Mouse (Mus musculus) heart, embryonic 16.5 days (tissue): Measurements from ENCODE around the gene Pcnt. TPM values are rescaled to one million over a fixed set of nuclear protein-coding genes. Genes with fewer than 3 reads are reported as not detected.

Experiments used
- ATAC-seq: fragments of 200-750 bp; cut with Nextera tagmentation; replicated peaks from 2 replicates; pipeline ENCODE4 v1.8.0; 2017; ENCODE audit warnings: moderate number of reproducible peaks; ENCODE audit not compliant: insufficient read depth, low FRiP score; ENCODE audit errors: extremely low read depth
- H3K27ac ChIP-seq: fragments of 300-500 bp; sonication (generic); 2 replicates; pipeline ENCODE4 v1.5.1; 2014; ENCODE audit warnings: mild to moderate bottlenecking, low read length, control low read depth, moderate library complexity
- H3K27me3 ChIP-seq: fragments of 300-500 bp; sonication (generic); 2 replicates; pipeline ENCODE4 v1.6.1; 2014; ENCODE audit warnings: low read length, mixed read lengths; ENCODE audit not compliant: control insufficient read depth, insufficient read depth
- H3K36me3 ChIP-seq: fragments of 300-500 bp; sonication (generic); 2 replicates; pipeline ENCODE4 v1.6.1; 2014; ENCODE audit not compliant: control insufficient read depth, insufficient read depth
- H3K4me1 ChIP-seq: fragments of 300-500 bp; sonication (generic); 2 replicates; pipeline ENCODE4 v1.6.1; 2014; ENCODE audit warnings: low read length, mixed read lengths; ENCODE audit not compliant: control insufficient read depth, insufficient read depth
- H3K4me2 ChIP-seq: fragments of 300-500 bp; sonication (generic); 2 replicates; pipeline ENCODE4 v1.6.1; 2014; ENCODE audit warnings: low read depth, mild to moderate bottlenecking, control low read depth, low read length
- H3K4me3 ChIP-seq: fragments of 300-500 bp; sonication (generic); 2 replicates; pipeline ENCODE4 v1.5.1; 2014; ENCODE audit warnings: mild to moderate bottlenecking, control low read depth, low read length
- H3K9ac ChIP-seq: fragments of 300-500 bp; sonication (generic); 2 replicates; pipeline ENCODE4 v1.6.1; 2014; ENCODE audit warnings: low read length, control low read depth
- H3K9me3 ChIP-seq: fragments of 300-500 bp; sonication (generic); replicated peaks from 2 replicates; pipeline ENCODE4 v1.6.1; 2016; ENCODE audit warnings: low read length; ENCODE audit not compliant: control insufficient read depth
- WGBS: fragments of 180-500 bp; shearing (Covaris S2); extraction: QIAGEN DNeasy Blood & Tissue Kit; methylation state at CpG from one replicate; pipeline ENCODE4 v1.1.7; 2014; 5-methylcytosine and 5-hydroxymethylcytosine counted together
- polyA plus RNA-seq: library from polyadenylated mRNA; unstranded; fragments of >200 nt; fragmentation: Nextera tagmentation; extraction: Ambion mirVana; gene quantifications from 2 replicates; pipeline ENCODE4 v1.2.1, GENCODE M21; 2015

Pcnt gene
- polyA plus RNA-seq, 1 experiment from 2014 or later: 12.9 TPM

- Histone ChIP-seq H3K9ac (peak overlapping the region; percentile 96), H3K27ac (peak overlapping the region; percentile 75)
Measured at GRCm38 (mm10) chr10:76346043-76346491, 96.5 kb downstream of the Pcnt start.

DNA sequence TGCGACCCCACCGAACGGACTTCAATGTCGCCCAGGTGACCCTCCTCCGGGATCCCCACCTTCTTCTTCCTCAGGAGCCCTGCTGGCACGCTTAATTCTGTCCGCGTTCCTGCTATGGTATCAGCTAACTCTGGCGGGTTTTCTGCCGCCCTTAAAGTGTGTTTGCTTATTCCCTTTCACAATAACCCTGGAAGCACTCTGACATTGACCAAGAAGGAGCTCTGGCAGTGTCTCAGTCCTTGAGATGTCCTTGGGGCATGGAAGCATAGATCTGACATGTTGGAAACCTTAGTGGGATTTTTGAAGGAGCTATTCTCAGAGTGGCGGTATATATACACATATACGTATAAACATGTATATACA, 97.1 kb downstream of the Pcnt start:
- WGBS: 3% methylated on average over 12 of the region's 12 CpGs
- peak overlapping the region; percentile 91 for H3K4me3 ChIP-seq
- peak; percentile 16 for ATAC-seq

More at GRCm38 (mm10) chr10:76346043-76346491, 96.5 kb downstream of the Pcnt start:
- ATAC-seq: no peak
- H3K9me3 ChIP-seq: no peaks in the 10 kb centered on the region
- H3K27me3 ChIP-seq: no peaks in the 10 kb centered on the region
- peak overlapping the region; percentile 84 for H3K4me2 ChIP-seq
- H3K4me1 ChIP-seq: peaks cover 7% of the 10 kb centered on the region
- H3K4me3 ChIP-seq: peak overlapping the region; percentile 91
- WGBS: 14% methylated on average over 8 of the region's 8 CpGs
- peaks cover 6% of the 10 kb centered on the region for H3K36me3 ChIP-seq

DNA sequence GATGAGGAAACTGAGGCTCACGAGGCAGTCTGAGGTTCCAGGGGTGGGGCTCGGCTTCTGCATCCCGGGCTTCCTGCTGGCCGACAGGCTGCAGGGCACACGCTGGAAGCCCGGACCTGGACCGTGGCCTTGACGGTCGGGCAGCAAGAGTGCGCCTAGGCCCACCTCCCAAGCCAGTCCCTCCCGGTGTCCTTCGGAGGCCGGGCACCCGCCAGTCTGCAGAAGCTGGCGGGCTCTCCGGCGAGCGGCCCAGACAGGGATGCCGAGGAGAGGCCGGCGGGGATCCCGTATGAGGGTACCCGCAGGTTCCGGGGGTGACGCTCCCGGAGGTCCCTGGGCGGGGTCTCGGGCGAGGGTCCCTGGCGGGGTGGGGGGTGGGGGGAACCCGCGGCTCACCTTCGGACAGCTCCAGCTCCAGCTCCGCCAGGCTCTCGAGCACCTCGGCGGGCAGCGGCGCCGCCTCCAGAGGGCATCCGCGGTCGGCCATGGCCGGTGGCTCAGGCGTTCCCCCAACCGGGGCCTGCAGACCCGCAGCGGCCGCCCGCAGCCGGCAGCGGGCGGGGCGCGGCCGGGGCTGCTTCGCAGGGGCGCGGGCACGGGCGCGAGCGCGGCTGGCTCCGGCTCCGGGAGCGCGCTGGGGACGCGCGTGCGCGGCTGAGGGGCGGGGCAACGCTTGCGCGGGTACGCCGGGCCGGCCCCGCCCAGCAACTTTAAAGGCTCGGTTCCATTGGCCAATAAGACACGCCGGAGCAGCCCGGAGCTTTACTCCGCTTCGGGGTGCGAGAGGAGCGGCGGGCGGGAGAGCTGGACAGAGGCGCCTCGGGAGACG, 97.7 kb downstream of the Pcnt start, which contains the start of gene Dip2a:
Dip2a (minus strand) TSS at position 581 of the 829 bp plus-strand sequence.
- Histone ChIP-seq H3K27me3 (no peaks in the 10 kb centered on the region), H3K27ac (peak within 1 kb of the TSS; percentile 90), H3K4me2 (peak within 1 kb of the TSS; percentile 84), H3K36me3 (no peaks in the 10 kb centered on the region), H3K4me3 (peak within 1 kb of the TSS; percentile 91), H3K9me3 (no peaks in the 10 kb centered on the region), H3K9ac (peak within 1 kb of the TSS; percentile 96), H3K4me1 (peaks cover 7% of the 10 kb centered on the region)
- WGBS: under 1% methylated on average over 70 of the region's 94 CpGs
- ATAC-seq: peak; percentile 93

More for the DNA sequence above, 97.1 kb downstream of the Pcnt start:
- no peaks in the 10 kb centered on the region for H3K27me3 ChIP-seq
- no peaks in the 10 kb centered on the region for H3K9me3 ChIP-seq
- peak overlapping the region; percentile 96 for H3K9ac ChIP-seq
- peak overlapping the region; percentile 84 for H3K4me2 ChIP-seq
- peaks cover under 1% of the 10 kb centered on the region; the same call in 1 of the 2 replicates for H3K36me3 ChIP-seq
- peaks cover 7% of the 10 kb centered on the region for H3K4me1 ChIP-seq
- peak overlapping the region; percentile 75 for H3K27ac ChIP-seq

DNA sequence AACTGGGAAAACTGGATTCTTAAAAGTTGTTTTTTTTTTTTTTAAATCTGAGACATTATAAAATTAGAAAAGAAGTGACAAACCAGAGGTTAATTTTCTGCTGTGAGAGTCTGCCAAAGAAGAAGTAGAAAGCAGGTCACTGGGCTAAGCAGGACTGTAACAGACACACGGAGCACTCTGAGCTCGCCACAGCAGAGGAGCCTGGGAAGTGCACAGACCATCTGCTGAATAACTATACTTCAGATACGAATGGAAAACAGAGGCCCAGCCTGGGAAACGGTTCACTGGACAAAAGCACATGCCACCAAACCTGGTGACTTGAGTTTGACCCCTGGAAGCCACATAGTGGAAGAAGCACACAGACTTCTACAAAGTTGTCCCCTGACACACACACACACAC, 108.2 kb downstream of the Pcnt start:
- peaks cover 8% of the 10 kb centered on the region for H3K4me1 ChIP-seq
- no peaks in the 10 kb centered on the region for H3K9me3 ChIP-seq
- H3K4me3 ChIP-seq: no peak overlapping the region
- ATAC-seq: no peak
- 25% methylated on average over 4 of the region's 4 CpGs for WGBS
- H3K36me3 ChIP-seq: 0 out of 2 replicates have a peak, but pooled peaks cover 3% of the 10 kb centered on the region
- no peak overlapping the region for H3K27ac ChIP-seq
- no peak overlapping the region for H3K4me2 ChIP-seq
- no peaks in the 10 kb centered on the region for H3K27me3 ChIP-seq
- no peak overlapping the region for H3K9ac ChIP-seq

DNA sequence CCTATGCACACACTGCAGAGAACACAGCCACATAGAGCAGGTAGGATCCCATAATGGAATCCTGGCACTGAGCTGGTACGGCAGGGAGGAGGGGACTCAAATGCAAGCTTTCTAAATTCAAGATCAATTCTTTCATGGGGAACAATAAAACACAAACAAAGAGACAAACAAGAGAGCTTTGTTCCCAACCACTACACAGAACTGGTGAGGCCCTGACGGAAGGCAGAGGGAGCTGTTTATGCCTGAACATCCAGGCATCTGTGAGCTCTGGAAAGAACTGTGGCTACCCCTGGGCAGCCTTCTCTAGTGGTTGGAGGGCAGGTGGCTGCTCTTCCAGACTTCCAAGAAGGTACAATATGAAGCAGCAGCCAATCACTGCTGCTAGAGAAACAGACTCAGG, 110.5 kb downstream of the Pcnt start:
- Histone ChIP-seq H3K27me3 (no peaks in the 10 kb centered on the region), H3K27ac (no peak overlapping the region), H3K4me1 (peaks cover 15% of the 10 kb centered on the region), H3K36me3 (no peaks in the 10 kb centered on the region), H3K4me3 (no peak overlapping the region), H3K9ac (no peak overlapping the region), H3K4me2 (no peak overlapping the region), H3K9me3 (no peaks in the 10 kb centered on the region)
- no peak for ATAC-seq
- WGBS: 85% methylated on average over 2 of the region's 2 CpGs

GRCm38 (mm10) chr10:76329093-76329492, 113.5 kb downstream of the Pcnt start:
- ATAC-seq: no peak

DNA sequence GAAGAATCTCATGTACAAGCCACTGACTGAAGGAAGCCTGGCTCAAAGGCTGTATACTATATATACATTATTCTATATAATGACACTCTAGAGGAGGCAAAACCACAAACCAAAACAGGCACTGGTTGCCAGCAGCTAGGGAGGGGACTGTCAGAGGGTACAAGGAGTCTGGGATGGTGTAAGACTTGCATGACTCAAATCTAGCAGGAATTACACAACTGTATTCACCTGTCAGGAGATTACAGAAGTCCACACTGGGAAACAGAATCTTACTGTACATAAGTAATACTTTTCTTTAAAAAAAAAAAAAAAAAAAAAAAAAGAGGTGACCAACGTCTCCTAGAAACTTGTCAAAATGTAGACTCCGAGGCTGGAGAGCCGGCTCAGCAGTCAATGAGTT, 114.0 kb downstream of the Pcnt start:
- no peaks in the 10 kb centered on the region for H3K27me3 ChIP-seq
- no peak overlapping the region for H3K9ac ChIP-seq
- ATAC-seq: no peak
- H3K9me3 ChIP-seq: no peaks in the 10 kb centered on the region
- no peak overlapping the region for H3K27ac ChIP-seq
- no peak overlapping the region for H3K4me2 ChIP-seq
- H3K4me3 ChIP-seq: no peak overlapping the region
- no peaks in the 10 kb centered on the region for H3K36me3 ChIP-seq
- WGBS: 72% methylated on average over 3 of the region's 3 CpGs
- H3K4me1 ChIP-seq: peaks cover 9% of the 10 kb centered on the region

More at GRCm38 (mm10) chr10:76329093-76329492, 113.5 kb downstream of the Pcnt start:
- H3K36me3 ChIP-seq: no peaks in the 10 kb centered on the region
- H3K9ac ChIP-seq: no peak overlapping the region
- no peak overlapping the region for H3K27ac ChIP-seq
- H3K4me2 ChIP-seq: no peak overlapping the region
- no peaks in the 10 kb centered on the region for H3K9me3 ChIP-seq
- 56% methylated on average over 4 of the region's 4 CpGs for WGBS
- H3K4me3 ChIP-seq: no peak overlapping the region
- H3K4me1 ChIP-seq: peaks cover 9% of the 10 kb centered on the region
- no peaks in the 10 kb centered on the region for H3K27me3 ChIP-seq

DNA sequence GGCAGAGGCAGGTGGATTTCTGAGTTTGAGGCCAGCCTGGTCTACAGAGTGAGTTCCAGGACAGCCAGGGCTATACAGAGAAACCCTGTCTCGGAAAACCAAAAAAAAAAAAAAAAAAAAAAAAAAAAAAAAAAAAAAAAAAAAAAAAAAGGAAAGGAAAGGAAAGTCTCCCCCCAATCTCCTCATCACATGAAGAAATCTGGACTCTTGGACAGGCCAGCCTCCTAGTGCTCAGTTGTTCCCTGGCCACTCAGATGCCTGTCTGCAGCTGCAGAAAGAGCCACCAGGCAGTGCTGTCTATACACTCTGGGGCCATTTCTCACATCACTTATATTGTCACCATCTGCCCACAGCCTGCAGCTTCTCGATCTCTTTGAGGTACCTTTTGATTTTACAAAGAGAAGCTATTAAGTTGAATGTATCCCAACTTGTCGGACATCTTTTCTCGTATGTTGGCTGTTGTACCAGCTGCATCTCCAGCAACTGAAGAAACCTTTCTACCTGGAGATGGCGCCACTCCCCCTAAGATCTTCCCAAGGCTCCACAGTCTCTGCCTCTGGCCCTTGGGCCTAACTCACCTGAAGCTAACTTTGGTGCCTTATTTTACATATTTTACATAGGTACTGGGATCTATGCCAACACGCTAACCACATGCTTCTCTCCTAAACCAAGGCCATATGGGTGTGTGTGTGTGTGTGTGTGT, 116.1 kb downstream of the Pcnt start:
- ATAC-seq: no peak
- Histone ChIP-seq H3K4me3 (no peak overlapping the region), H3K36me3 (no peaks in the 10 kb centered on the region), H3K9me3 (no peaks in the 10 kb centered on the region), H3K4me2 (no peak overlapping the region), H3K4me1 (peaks cover 9% of the 10 kb centered on the region), H3K27me3 (no peaks in the 10 kb centered on the region), H3K27ac (no peak overlapping the region), H3K9ac (no peak overlapping the region)
- WGBS: 72% methylated on average over 6 of the region's 6 CpGs

DNA sequence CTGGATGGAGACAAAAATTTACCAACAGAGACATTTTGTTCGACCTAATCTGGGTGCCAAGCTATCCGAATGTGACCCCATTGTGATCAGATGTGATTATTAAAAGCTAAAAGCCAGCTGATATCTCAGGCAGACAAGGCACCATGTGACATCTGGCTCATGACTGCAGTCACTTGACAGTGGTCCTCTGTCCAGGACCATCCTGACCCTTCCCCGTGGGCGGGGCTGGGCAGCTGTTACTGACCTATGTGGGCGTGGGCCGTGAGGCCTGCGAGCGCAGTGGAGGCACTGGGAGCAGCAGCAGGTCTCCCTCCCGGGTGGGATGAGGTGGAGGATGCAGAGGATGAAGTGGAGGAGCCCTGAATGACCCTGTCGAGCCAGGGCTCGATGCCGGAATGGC, 125.0 kb downstream of the Pcnt start:
- no peak for ATAC-seq
- Histone ChIP-seq H3K27me3 (no peaks in the 10 kb centered on the region), H3K36me3 (peaks cover 33% of the 10 kb centered on the region), H3K4me2 (no peak overlapping the region), H3K9me3 (no peaks in the 10 kb centered on the region), H3K4me1 (no peaks in the 10 kb centered on the region), H3K9ac (no peak overlapping the region), H3K4me3 (no peak overlapping the region), H3K27ac (no peak overlapping the region)
- WGBS: 83% methylated on average over 12 of the region's 12 CpGs
